Mouse (Mus musculus) intestine, embryonic 16.5 days (tissue): Measurements from ENCODE around the gene Smpd4. TPM values are rescaled to one million over a fixed set of nuclear protein-coding genes. Genes with fewer than 3 reads are reported as not detected.
A peak's percentile ranks its signal among the peaks of the same experiment; 100 is the strongest.

Experiments used
- ATAC-seq: fragments of 200-750 bp; cut with Nextera tagmentation; 2 replicates; pipeline ENCODE4 v1.8.0; 2017; ENCODE audit warnings: moderate TSS enrichment, moderate library complexity
- H3K27ac ChIP-seq: fragments of 300-500 bp; sonication (generic); 2 replicates; pipeline ENCODE4 v1.5.1; 2014; ENCODE audit warnings: mild to moderate bottlenecking, low read length
- H3K27me3 ChIP-seq: fragments of 300-500 bp; sonication (generic); replicated peaks from 2 replicates; pipeline ENCODE4 v1.6.1; 2014; ENCODE audit warnings: low read length, control low read depth, mixed read lengths; ENCODE audit not compliant: control insufficient read depth, insufficient read depth
- H3K36me3 ChIP-seq: fragments of 300-500 bp; sonication (generic); 2 replicates; pipeline ENCODE4 v1.6.1; 2014; ENCODE audit warnings: low read length, control low read depth; ENCODE audit not compliant: control insufficient read depth, insufficient read depth
- H3K4me1 ChIP-seq: fragments of 300-500 bp; sonication (generic); 2 replicates; pipeline ENCODE4 v1.6.1; 2014; ENCODE audit warnings: low read length, control low read depth, mixed read lengths; ENCODE audit not compliant: control insufficient read depth, insufficient read depth
- H3K4me2 ChIP-seq: fragments of 300-500 bp; sonication (generic); 2 replicates; pipeline ENCODE4 v1.6.1; 2014; ENCODE audit warnings: low read depth, low read length, control low read depth
- H3K4me3 ChIP-seq: fragments of 300-500 bp; sonication (generic); 2 replicates; pipeline ENCODE4 v1.5.1; 2014; ENCODE audit warnings: mild to moderate bottlenecking, low read length
- H3K9ac ChIP-seq: fragments of 300-500 bp; sonication (generic); 2 replicates; pipeline ENCODE4 v1.6.1; 2014; ENCODE audit warnings: low read depth, low read length
- H3K9me3 ChIP-seq: fragments of 300-500 bp; sonication (generic); 2 replicates; pipeline ENCODE4 v1.6.1; 2016; ENCODE audit warnings: low read length, control low read depth; ENCODE audit not compliant: control insufficient read depth
- WGBS: fragments of 180-500 bp; shearing (Covaris S2); extraction: QIAGEN DNeasy Blood & Tissue Kit; methylation state at CpG from one replicate; pipeline ENCODE4 v1.1.7; 2014; 5-methylcytosine and 5-hydroxymethylcytosine counted together
- polyA plus RNA-seq: library from polyadenylated mRNA; unstranded; fragments of >200 nt; fragmentation: Nextera tagmentation; extraction: Ambion mirVana; gene quantifications from 2 replicates; pipeline ENCODE4 v1.2.1, GENCODE M21; 2015

Smpd4 gene
- polyA plus RNA-seq, 1 experiment from 2014 or later, result 24.9 TPM

- Histone ChIP-seq H3K4me2 (no peak overlapping the region), H3K9me3 (no peaks in the 10 kb centered on the region), H3K36me3 (peaks cover 24% of the 10 kb centered on the region), H3K4me3 (no peak overlapping the region), H3K27me3 (no peaks in the 10 kb centered on the region), H3K27ac (no peak overlapping the region), H3K9ac (no peak overlapping the region), H3K4me1 (0 out of 2 replicates have a peak, but pooled peaks cover 6% of the 10 kb centered on the region)
- 93% methylated on average over 4 of the region's 4 CpGs for WGBS
- no peak for ATAC-seq
Observed at GRCm38 (mm10) chr16:17654188-17654795, 35.1 kb downstream of the Smpd4 start.

GRCm38 (mm10) chr16:17656212-17656871 is 37.2 kb downstream of the Smpd4 start:
- Histone ChIP-seq H3K27ac (peak overlapping the region; percentile 78), H3K9me3 (no peaks in the 10 kb centered on the region), H3K4me3 (no peak overlapping the region), H3K4me2 (no peak overlapping the region), H3K36me3 (peaks cover 20% of the 10 kb centered on the region), H3K4me1 (0 out of 2 replicates have a peak, but pooled peaks cover 6% of the 10 kb centered on the region), H3K27me3 (no peaks in the 10 kb centered on the region), H3K9ac (no peak overlapping the region)
- WGBS, result 66% methylated on average over 5 of the region's 5 CpGs
- ATAC-seq, result peak; percentile 91

- no peak overlapping the region for H3K9ac ChIP-seq
- no peaks in the 10 kb centered on the region for H3K9me3 ChIP-seq
- H3K4me1 ChIP-seq, result no peaks in the 10 kb centered on the region
- no peak for ATAC-seq
- H3K4me3 ChIP-seq, result no peak overlapping the region
- H3K36me3 ChIP-seq, result peaks cover 3% of the 10 kb centered on the region; the same call in 1 of the 2 replicates
- H3K4me2 ChIP-seq, result no peak overlapping the region
- no peaks in the 10 kb centered on the region for H3K27me3 ChIP-seq
- H3K27ac ChIP-seq, result no peak overlapping the region
Observed at GRCm38 (mm10) chr16:17665568-17665967, 46.4 kb downstream of the Smpd4 start.

- H3K4me3 ChIP-seq, result no peak overlapping the region
- ATAC-seq, result 0 out of 2 replicates have a peak, but pooled peaks have one; percentile 31
- H3K27me3 ChIP-seq, result no peaks in the 10 kb centered on the region
- no peak overlapping the region for H3K9ac ChIP-seq
- H3K4me2 ChIP-seq, result no peak overlapping the region
- no peak overlapping the region for H3K27ac ChIP-seq
- H3K9me3 ChIP-seq, result no peaks in the 10 kb centered on the region
- H3K36me3 ChIP-seq, result peaks cover 16% of the 10 kb centered on the region
- no peaks in the 10 kb centered on the region for H3K4me1 ChIP-seq
Observed at GRCm38 (mm10) chr16:17669886-17670285, 50.7 kb downstream of the Smpd4 start.

Other genes starting within 250 kb of the Smpd4 start
- gene Snap29, start 213.4 kb upstream of the Smpd4 start, polyA plus RNA-seq, result 15.2 and 15.9 TPM in 2 replicates
- gene Pi4ka, start 213.0 kb upstream of the Smpd4 start, polyA plus RNA-seq, result 23.1 and 28.6 TPM in 2 replicates
- 42.7 and 42.9 TPM in 2 replicates for gene Crkl, start 167.4 kb upstream of the Smpd4 start, polyA plus RNA-seq
- gene Aifm3, start 129.7 kb upstream of the Smpd4 start, polyA plus RNA-seq, result 8.9 and 9.7 TPM in 2 replicates
- gene Lztr1, start 110.7 kb upstream of the Smpd4 start, polyA plus RNA-seq, result 96.8 and 128 TPM in 2 replicates
- gene Thap7, start 88.2 kb upstream of the Smpd4 start, polyA plus RNA-seq, result 59.3 and 61.4 TPM in 2 replicates
- gene Lrrc74b, start 58.1 kb upstream of the Smpd4 start, polyA plus RNA-seq, result 0.17 and 0.31 TPM in 2 replicates
- 0.48 and 1.1 TPM in 2 replicates for gene P2rx6, start 57.5 kb upstream of the Smpd4 start, polyA plus RNA-seq
- gene Slc7a4, start 36.1 kb upstream of the Smpd4 start, polyA plus RNA-seq, result 36.2 and 38.1 TPM in 2 replicates
- gene Ccdc74a, start 27.1 kb downstream of the Smpd4 start, polyA plus RNA-seq, result 5.0 and 5.3 TPM in 2 replicates
- 43.9 and 47.9 TPM in 2 replicates for gene Med15, start 113.5 kb downstream of the Smpd4 start, polyA plus RNA-seq
- 56.5 and 59.2 TPM in 2 replicates for gene Klhl22, start 140.3 kb downstream of the Smpd4 start, polyA plus RNA-seq
- 4.4 and 5.7 TPM in 2 replicates for gene Scarf2, start 177.9 kb downstream of the Smpd4 start, polyA plus RNA-seq
- gene B830017H08Rik, start 213.8 kb downstream of the Smpd4 start, polyA plus RNA-seq, result not detected in 2 replicates
- 1.1 and 1.2 TPM in 2 replicates for gene Car15, start 219.0 kb downstream of the Smpd4 start, polyA plus RNA-seq